8 mouse cellular contexts compared by ENCODE assay signal in genomic region chr5:136170512-136171362, GRCm38 (mm10). TPM values are rescaled to one million over a fixed set of nuclear protein-coding genes. Genes with fewer than 3 reads are reported as not detected.
DNase-seq lines count a peak whose midpoint lies in the region; ATAC-seq and TF ChIP-seq lines count a peak whose summit lies in the region.

Gene Orai2 (minus strand): TSS chr5:136170713.

- peak within 1 kb of the TSS; percentile 71 for H3K4me3 ChIP-seq in hindbrain, embryonic 10.5 days
- H3K4me3 ChIP-seq in lung, embryonic 15.5 days: peak within 1 kb of the TSS; percentile 60
- peak within 1 kb of the TSS; percentile 90 for H3K4me3 ChIP-seq in thymus, adult 2 months (ENCODE audit: control insufficient read depth, insufficient read depth, low read length)

- peak within 1 kb of the TSS; percentile 97 for H3K4me2 ChIP-seq in lung, embryonic 15.5 days

- H3K9me3 ChIP-seq in hindbrain, embryonic 10.5 days: peaks cover 7% of the 10 kb centered on the region
- H3K9me3 ChIP-seq in lung, embryonic 15.5 days: no peaks in the 10 kb centered on the region

- peaks cover 22% of the 10 kb centered on the region for H3K4me1 ChIP-seq in hindbrain, embryonic 10.5 days (replicated peaks)
- H3K4me1 ChIP-seq in lung, embryonic 15.5 days: peaks cover 36% of the 10 kb centered on the region
- H3K4me1 ChIP-seq in thymus, adult 2 months (replicated peaks; ENCODE audit: control insufficient read depth, insufficient read depth, low read length): peaks cover 44% of the 10 kb centered on the region

- peak; percentile 90 for DNase-seq in MN1 (ENCODE audit: low spot score)
- peak; percentile 87 for DNase-seq in cerebellum, adult 9-11 months
- DNase-seq in frontal cortex, adult 2 months (ENCODE audit: extremely low spot score in 1 of 2, low spot score in 1 of 2): peak; percentile 66 to 85
- peak; percentile 90 for DNase-seq in hindbrain, embryonic 10.5 days (ENCODE audit: low spot score)
- peak; percentile 69 for DNase-seq in layer of hippocampus, adult 9-10 months (ENCODE audit: low spot score)
- DNase-seq in ovary, adult 18-20 months (ENCODE audit: low spot score): peak; percentile 50
- peak; percentile 93 for DNase-seq in thymus, adult 2 months

- TF ChIP-seq CTCF in thymus, adult 2 months (IDR thresholded peaks at IDR 0.05; ENCODE audit: borderline replicate concordance, control insufficient read depth, extremely low read depth, insufficient read depth, low read length, poor library complexity): 0 out of 2 replicates have a peak, but pooled peaks have one; percentile 5

- TF ChIP-seq POLR2A in thymus, adult 2 months (IDR thresholded peaks at IDR 0.05; ENCODE audit: control insufficient read depth, extremely low read depth, insufficient read depth, low read length, poor library complexity): peak; percentile 52

- H3K27me3 ChIP-seq in hindbrain, embryonic 10.5 days (ENCODE audit: insufficient read depth, poor library complexity, severe bottlenecking): peaks cover 8% of the 10 kb centered on the region; the same call in 1 of the 2 replicates
- H3K27me3 ChIP-seq in lung, embryonic 15.5 days: no peaks in the 10 kb centered on the region
- no peaks in the 10 kb centered on the region for H3K27me3 ChIP-seq in thymus, adult 2 months (ENCODE audit: control insufficient read depth, insufficient read depth, low read length)

- ATAC-seq in lung, embryonic 15.5 days (ENCODE audit: borderline replicate concordance, extremely low read depth, low FRiP score, low TSS enrichment): peak; percentile 84

- WGBS in hindbrain, embryonic 10.5 days: 7% methylated on average over 49 of the region's 49 CpGs
- 3% methylated on average over 49 of the region's 49 CpGs for WGBS in lung, embryonic 15.5 days
- WGBS in thymus, adult 2 months: under 1% methylated on average over 49 of the region's 49 CpGs

- peak within 1 kb of the TSS; percentile 86 for H3K27ac ChIP-seq in hindbrain, embryonic 10.5 days
- peak within 1 kb of the TSS; percentile 56 for H3K27ac ChIP-seq in lung, embryonic 15.5 days
- H3K27ac ChIP-seq in thymus, adult 2 months (ENCODE audit: control insufficient read depth, insufficient read depth, low read length): peak within 1 kb of the TSS; percentile 97

- 0 out of 2 replicates have a peak, but pooled peaks cover 9% of the 10 kb centered on the region for H3K36me3 ChIP-seq in hindbrain, embryonic 10.5 days
- H3K36me3 ChIP-seq in lung, embryonic 15.5 days: peaks cover 4% of the 10 kb centered on the region; the same call in 1 of the 2 replicates
- H3K36me3 ChIP-seq in thymus, adult 2 months (ENCODE audit: control insufficient read depth, insufficient read depth, low read length): peaks cover 16% of the 10 kb centered on the region; the same call in 1 of the 2 replicates

- peak within 1 kb of the TSS; percentile 62 for H3K9ac ChIP-seq in lung, embryonic 15.5 days

RNA-seq across cellular contexts. Expression of gene Orai2, which starts in this region (rescaled TPM):
- 58.3 and 62.3 TPM in 2 replicates for polyA plus RNA-seq in frontal cortex, adult 2 months (2012; rRNA removed)
- 8.5 and 10.9 TPM in 2 replicates for polyA plus RNA-seq in hindbrain, embryonic 10.5 days (2016; fragmentation: Nextera tagmentation; extraction: Ambion mirVana)
- 7.7 and 8.3 TPM in 2 replicates for polyA plus RNA-seq in lung, embryonic 15.5 days (2015; fragmentation: Nextera tagmentation; extraction: Ambion mirVana)
- 276 and 292 TPM in 2 replicates for polyA plus RNA-seq in thymus, adult 2 months (2012; rRNA removed)

Comparison
In these comparisons a context has a peak if more than half of its experiments do, and no peak if none do; other contexts are left out.
1. Peak in every context shown above with its lines: DNase-seq, ATAC-seq, H3K4me3 ChIP-seq and H3K27ac ChIP-seq.